22 mouse cellular contexts compared by ENCODE assay signal in the genomic region with DNA sequence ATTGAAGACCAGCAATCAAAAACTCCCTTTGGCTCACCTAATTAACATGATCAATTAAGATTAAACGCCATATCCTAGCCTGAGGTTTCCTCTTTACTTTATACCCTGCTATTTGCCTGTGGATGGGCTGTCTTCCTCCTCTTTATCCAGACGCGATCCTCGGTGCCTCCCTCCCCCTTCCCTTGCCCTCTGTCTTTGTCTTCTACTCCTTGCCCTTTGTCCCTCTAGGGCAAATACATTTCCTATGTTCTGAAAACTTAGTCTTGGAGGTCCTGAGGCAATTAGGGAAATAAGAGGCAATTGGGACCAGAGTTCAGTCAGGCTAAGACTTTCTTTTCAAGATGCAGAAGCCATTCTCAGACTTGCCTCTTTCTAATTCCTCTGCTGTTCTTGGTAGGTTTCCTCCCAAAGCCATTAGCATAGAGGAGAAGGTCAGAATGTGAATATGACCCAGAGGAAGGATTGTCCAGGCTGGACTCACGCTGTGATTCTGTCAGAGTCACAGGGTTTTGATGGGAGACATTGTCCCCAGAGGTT.
A peak's percentile ranks its signal among the peaks of the same experiment; 100 is the strongest.
DNase-seq lines count a peak whose midpoint lies in the region.
"Had no signal": no experiment of that assay in that cellular context is flagged by ENCODE, and none has a peak within 500 bp of the region (broad histone marks: within the 10 kb centered on the region; RNA-seq: fewer than 3 reads in every experiment).

No protein-coding gene starts in this region.

- H3K4me3 ChIP-seq in heart, embryonic 10.5 days: no peak overlapping the region
- H3K4me3 ChIP-seq: embryonic facial prominence, embryonic 13.5 days; embryonic facial prominence, embryonic 15.5 days; erythroblast, embryonic 14.5 days; forebrain, embryonic 10.5 days; forebrain, embryonic 12.5 days had no signal

- no peak overlapping the region for H3K27ac ChIP-seq in heart, embryonic 10.5 days
- H3K27ac ChIP-seq: embryonic facial prominence, embryonic 13.5 days; embryonic facial prominence, embryonic 15.5 days; forebrain, embryonic 10.5 days; forebrain, embryonic 12.5 days had no signal

- H3K36me3 ChIP-seq in heart, embryonic 10.5 days: no peaks in the 10 kb centered on the region
- H3K36me3 ChIP-seq: embryonic facial prominence, embryonic 13.5 days; embryonic facial prominence, embryonic 15.5 days; forebrain, embryonic 10.5 days; forebrain, embryonic 12.5 days; G1E had no signal

- no peaks in the 10 kb centered on the region for H3K4me1 ChIP-seq in heart, embryonic 10.5 days
- H3K4me1 ChIP-seq: embryonic facial prominence, embryonic 13.5 days; embryonic facial prominence, embryonic 15.5 days; forebrain, embryonic 12.5 days had no signal

- H3K27me3 ChIP-seq in heart, embryonic 10.5 days (ENCODE audit: insufficient read depth, poor library complexity, severe bottlenecking): no peaks in the 10 kb centered on the region
- H3K27me3 ChIP-seq: CH12.LX; embryonic facial prominence, embryonic 13.5 days; embryonic facial prominence, embryonic 15.5 days; forebrain, embryonic 12.5 days had no signal

- WGBS in heart, embryonic 10.5 days: 73% methylated on average over 5 of the region's 5 CpGs

- H3K9me3 ChIP-seq in heart, embryonic 10.5 days: no peaks in the 10 kb centered on the region
- H3K9me3 ChIP-seq: embryonic facial prominence, embryonic 13.5 days; embryonic facial prominence, embryonic 15.5 days; forebrain, embryonic 10.5 days had no signal

- peak; percentile 63 for DNase-seq in heart, adult 11 months
- DNase-seq in heart, embryonic 10.5 days (ENCODE audit: low spot score): no peak
- DNase-seq in R1 (ENCODE audit: low read depth, low spot score): peak; percentile 56
- DNase-seq in cerebellum, postnatal 25 days: no peak
- no peak for DNase-seq in lung, postnatal 4 days
- DNase-seq: adrenal gland, adult 8-10 months; adrenal gland, postnatal 14 days; adrenal gland, postnatal 36 days; B cell, adult 2 months; cerebellum, adult 11-12 months; cerebellum, adult 2 months; cerebellum, adult 9-10 months; cerebellum, postnatal 10 days; cerebellum, postnatal 36 days; embryo, embryonic 11 days had no signal

Comparison
In these comparisons a context has a peak if more than half of its experiments do, and no peak if none do; other contexts are left out.
1. DNase-seq: peak in heart, adult 11 months (single experiment) and R1 (single experiment); none in heart, embryonic 10.5 days (single experiment), cerebellum, postnatal 25 days (0 of 2) and lung, postnatal 4 days (0 of 2).